Mouse (Mus musculus): Measurements from ENCODE around the gene Rapgef4.

- no peak for TF ChIP-seq POLR2A (IDR thresholded peaks at IDR 0.05; ENCODE audit: control insufficient read depth, extremely low read depth, insufficient read depth, low read length, poor library complexity)
- TF ChIP-seq CTCF (IDR thresholded peaks at IDR 0.05; ENCODE audit: borderline replicate concordance, control insufficient read depth, extremely low read depth, insufficient read depth, low read length, poor library complexity) = no peak
Measured at GRCm38 (mm10) chr2:72262814-72263480, 281.9 kb downstream of the Rapgef4 start.

Data from thymus, adult 2 months (tissue).